Mouse (Mus musculus) limb, embryonic 11.5 days (tissue): ENCODE measurements at regions not wholly inside any gene's neighbourhood (a gene's known extent, or its start where the extent isn't known, plus 50 kb on each side); places are given as distances from the start of the nearest gene placed in this dataset.

Experiments used
- ATAC-seq: fragments of 200-750 bp; cut with Nextera tagmentation; 2 replicates; pipeline ENCODE4 v1.8.0; 2017; ENCODE audit warnings: low read depth; ENCODE audit not compliant: insufficient number of reproducible peaks, low FRiP score, low TSS enrichment
- DNase-seq: peaks from one replicate; pipeline ENCODE4 v3.0.0-alpha.2; 2015; ENCODE audit warnings: low spot score
- H3K27ac ChIP-seq: fragments of 300-500 bp; sonication (generic); replicated peaks from 2 replicates; pipeline ENCODE4 v1.5.1; 2014; ENCODE audit warnings: low read depth, mild to moderate bottlenecking, low read length
- H3K27me3 ChIP-seq: fragments of 300-500 bp; sonication (generic); 2 replicates; pipeline ENCODE4 v1.6.1; 2014; ENCODE audit warnings: mild to moderate bottlenecking, low read length, mixed read lengths; ENCODE audit not compliant: control insufficient read depth, insufficient read depth
- H3K36me3 ChIP-seq: fragments of 300-500 bp; sonication (generic); 2 replicates; pipeline ENCODE4 v1.6.1; 2014; ENCODE audit warnings: mild to moderate bottlenecking, low read length, moderate library complexity, mixed read lengths; ENCODE audit not compliant: control insufficient read depth, insufficient read depth
- H3K4me1 ChIP-seq: fragments of 300-500 bp; sonication (generic); 2 replicates; pipeline ENCODE4 v1.6.1; 2014; ENCODE audit warnings: low read length, mixed read lengths; ENCODE audit not compliant: control insufficient read depth, insufficient read depth
- H3K4me2 ChIP-seq: fragments of 300-500 bp; sonication (generic); 2 replicates; pipeline ENCODE4 v1.6.1; 2014; ENCODE audit warnings: low read depth, mild to moderate bottlenecking, moderate library complexity; ENCODE audit not compliant: severe bottlenecking
- H3K4me3 ChIP-seq: fragments of 300-500 bp; sonication (generic); 2 replicates; pipeline ENCODE4 v1.5.1; 2014; ENCODE audit warnings: low read depth, low read length
- H3K9ac ChIP-seq: fragments of 300-500 bp; sonication (generic); 2 replicates; pipeline ENCODE4 v1.6.1; 2014; ENCODE audit warnings: mild to moderate bottlenecking, low read length
- H3K9me3 ChIP-seq: fragments of 300-500 bp; sonication (generic); 2 replicates; pipeline ENCODE4 v1.6.1; 2016; ENCODE audit warnings: low read length; ENCODE audit not compliant: control insufficient read depth
- WGBS: fragments of 180-500 bp; shearing (Covaris S2); extraction: QIAGEN DNeasy Blood & Tissue Kit; methylation state at CpG from one replicate; pipeline ENCODE4 v1.1.7; 2014; 5-methylcytosine and 5-hydroxymethylcytosine counted together

DNA sequence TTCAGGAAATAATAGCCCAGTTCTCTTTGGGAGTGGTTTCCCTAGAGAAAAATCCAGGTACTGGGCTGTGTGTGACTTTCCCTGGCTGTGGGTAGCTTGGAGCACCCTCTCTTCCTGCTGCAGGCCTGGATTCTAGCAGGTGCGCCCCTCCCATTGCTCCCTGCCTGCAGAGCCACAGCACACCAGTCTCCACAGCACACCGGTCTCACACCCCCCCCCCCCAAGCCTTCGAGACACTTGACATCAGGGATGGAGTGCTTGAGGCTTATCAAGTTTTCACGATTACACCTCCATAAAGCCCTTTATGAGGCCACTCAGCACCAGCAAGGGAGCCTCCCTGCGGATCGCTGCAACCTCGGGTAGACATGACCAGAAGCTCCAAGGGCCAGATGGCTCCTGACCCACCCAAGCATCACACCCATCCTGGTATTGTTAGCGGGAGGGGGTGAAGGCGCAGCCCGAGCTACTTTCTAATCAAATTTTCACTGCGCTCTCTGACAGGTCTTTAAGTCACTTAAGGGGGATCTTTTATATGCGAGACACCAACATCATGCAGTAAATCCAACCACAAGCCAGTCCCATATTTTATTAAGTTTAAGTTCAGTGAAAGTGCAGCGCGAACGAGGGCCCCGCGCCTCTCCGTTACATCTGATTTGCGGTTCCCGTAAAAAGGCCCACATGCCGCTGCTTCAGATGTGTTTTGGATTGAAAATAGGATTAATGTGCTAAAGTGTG is 119.8 kb upstream of the Gsc start:
- Histone ChIP-seq H3K4me3 (no peak overlapping the region), H3K27ac (peak overlapping the region; percentile 73), H3K9ac (peak overlapping the region; percentile 37; the same call in 1 of the 2 replicates), H3K4me2 (peak overlapping the region; percentile 12; the same call in 1 of the 2 replicates), H3K4me1 (peaks cover 12% of the 10 kb centered on the region), H3K36me3 (no peaks in the 10 kb centered on the region), H3K9me3 (no peaks in the 10 kb centered on the region), H3K27me3 (no peaks in the 10 kb centered on the region)
- WGBS, result 19% methylated on average over 21 of the region's 21 CpGs
- DNase-seq (peak; percentile 68), ATAC-seq (peak; percentile 32; the same call in 1 of the 2 replicates)

DNA sequence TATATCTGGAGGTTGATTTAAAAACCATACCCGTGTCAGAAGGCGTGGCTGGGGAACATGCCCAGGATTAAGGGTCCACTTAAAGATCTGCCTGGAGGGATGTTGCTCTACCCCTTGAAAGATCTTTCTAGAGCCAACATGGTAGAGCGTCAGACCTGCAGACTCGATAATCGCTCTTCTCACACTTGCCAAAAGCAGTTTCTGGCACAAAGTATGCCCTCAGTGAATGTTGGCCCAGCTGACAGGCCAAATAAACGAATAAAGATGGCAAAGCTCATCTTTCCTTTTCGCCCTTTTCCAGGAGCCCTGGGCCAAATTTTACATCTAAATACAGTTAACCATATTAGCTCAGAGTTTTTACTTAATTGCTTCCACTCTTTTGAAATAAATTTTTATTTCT is 118.4 kb upstream of the Gsc start:
- Histone ChIP-seq H3K4me2 (no peak overlapping the region), H3K27ac (no peak overlapping the region), H3K27me3 (no peaks in the 10 kb centered on the region), H3K4me1 (peaks cover 12% of the 10 kb centered on the region), H3K4me3 (no peak overlapping the region), H3K9me3 (no peaks in the 10 kb centered on the region), H3K36me3 (no peaks in the 10 kb centered on the region), H3K9ac (no peak overlapping the region)
- ATAC-seq (no peak), DNase-seq (no peak)
- WGBS, result 85% methylated on average over 7 of the region's 7 CpGs

DNA sequence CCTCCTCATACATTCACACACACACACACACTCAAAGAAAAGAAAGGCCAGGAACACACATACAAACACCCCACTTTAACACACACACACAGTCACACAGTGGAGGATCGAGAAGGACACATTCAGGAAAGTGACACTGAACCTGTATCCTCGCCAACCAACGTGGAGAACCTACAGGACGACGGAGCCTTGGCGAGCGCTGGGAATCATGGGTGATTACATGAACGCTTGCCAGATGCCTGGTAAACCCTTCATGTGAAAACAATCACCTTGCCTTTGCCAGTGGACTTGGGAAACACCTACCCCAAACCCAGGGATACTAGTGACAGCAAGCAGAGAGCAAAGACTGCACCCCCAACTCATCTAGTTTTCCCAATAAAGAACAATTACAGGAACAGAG is 117.2 kb upstream of the Gsc start:
- 68% methylated on average over 8 of the region's 8 CpGs for WGBS
- DNase-seq (no peak), ATAC-seq (no peak)
- H3K4me1 ChIP-seq, result peaks cover 12% of the 10 kb centered on the region
- no peaks in the 10 kb centered on the region for H3K27me3 ChIP-seq
- no peak overlapping the region for H3K27ac ChIP-seq
- no peak overlapping the region for H3K4me3 ChIP-seq
- H3K9me3 ChIP-seq, result no peaks in the 10 kb centered on the region
- no peaks in the 10 kb centered on the region for H3K36me3 ChIP-seq
- H3K9ac ChIP-seq, result no peak overlapping the region
- no peak overlapping the region for H3K4me2 ChIP-seq

DNA sequence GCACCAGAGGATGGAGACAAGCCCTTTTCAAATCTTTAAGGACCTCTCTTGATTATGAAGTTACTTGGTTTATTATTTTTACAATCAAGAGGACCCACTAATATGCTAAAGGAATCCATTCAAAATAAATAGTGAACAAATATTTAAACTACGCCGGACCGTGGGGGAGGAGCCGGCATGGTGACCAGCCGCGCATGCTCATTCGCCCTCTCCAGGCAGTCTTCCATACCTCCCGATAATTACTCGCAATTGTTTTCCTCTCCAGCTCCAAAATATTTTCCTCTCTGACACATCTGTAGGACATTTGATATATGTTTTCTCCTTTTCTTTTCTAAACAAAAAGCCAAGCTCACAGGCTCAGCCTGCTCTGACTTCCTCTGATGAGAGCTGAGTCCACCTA is 111.3 kb upstream of the Gsc start:
- Histone ChIP-seq H3K9ac (no peak overlapping the region), H3K36me3 (no peaks in the 10 kb centered on the region), H3K4me3 (no peak overlapping the region), H3K27me3 (no peaks in the 10 kb centered on the region), H3K4me2 (no peak overlapping the region), H3K9me3 (no peaks in the 10 kb centered on the region), H3K4me1 (peaks cover 7% of the 10 kb centered on the region), H3K27ac (no peak overlapping the region)
- DNase-seq (no peak), ATAC-seq (no peak)
- 73% methylated on average over 9 of the region's 9 CpGs for WGBS

DNA sequence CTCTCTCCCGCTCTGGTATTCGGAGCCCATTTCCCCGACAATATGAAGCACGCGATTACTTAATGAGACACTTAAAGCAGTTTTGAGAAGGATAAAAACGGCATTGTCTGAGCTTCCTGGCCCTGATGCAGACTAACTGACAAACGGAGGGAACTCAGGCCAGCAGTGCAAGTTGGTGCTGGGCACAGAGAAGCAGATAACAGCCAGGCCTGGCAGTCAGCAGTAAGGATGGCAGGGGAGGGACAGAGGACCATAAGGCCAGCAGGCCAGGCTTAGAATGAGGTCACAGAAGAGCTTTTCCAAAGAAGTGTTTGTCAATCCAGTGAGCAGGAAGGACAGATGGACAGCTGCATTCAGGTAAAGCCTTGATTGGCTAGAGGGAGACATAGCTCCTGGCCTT is 107.7 kb upstream of the Gsc start:
- Histone ChIP-seq H3K4me2 (no peak overlapping the region), H3K4me1 (peaks cover 7% of the 10 kb centered on the region), H3K4me3 (no peak overlapping the region), H3K36me3 (no peaks in the 10 kb centered on the region), H3K27me3 (no peaks in the 10 kb centered on the region), H3K27ac (no peak overlapping the region), H3K9ac (no peak overlapping the region), H3K9me3 (no peaks in the 10 kb centered on the region)
- DNase-seq (no peak), ATAC-seq (no peak)
- WGBS, result 76% methylated on average over 7 of the region's 7 CpGs

DNA sequence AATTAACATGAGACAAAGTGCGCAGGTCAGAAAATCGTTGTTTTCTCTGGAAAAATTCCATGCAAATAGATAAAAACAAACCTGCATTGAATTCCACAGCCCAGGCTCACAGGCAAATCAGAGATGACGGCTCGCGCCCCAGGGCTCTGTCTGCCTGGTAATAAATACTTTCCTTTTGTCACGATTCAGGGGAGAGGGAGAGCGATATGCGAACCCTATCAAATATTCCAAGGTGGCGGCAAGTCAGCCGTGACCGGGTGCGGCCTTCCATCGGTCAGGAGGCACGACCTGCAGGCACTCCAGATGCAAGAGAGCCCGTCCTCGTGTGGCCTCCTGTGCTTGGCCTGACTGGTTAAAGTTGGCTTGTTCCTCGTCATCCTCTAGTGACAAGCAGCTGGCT is 94.5 kb upstream of the Gsc start:
- Histone ChIP-seq H3K4me2 (no peak overlapping the region), H3K27me3 (no peaks in the 10 kb centered on the region), H3K9ac (no peak overlapping the region), H3K27ac (no peak overlapping the region), H3K4me1 (no peaks in the 10 kb centered on the region), H3K4me3 (no peak overlapping the region), H3K9me3 (no peaks in the 10 kb centered on the region), H3K36me3 (no peaks in the 10 kb centered on the region)
- 81% methylated on average over 17 of the region's 17 CpGs for WGBS
- ATAC-seq (no peak), DNase-seq (no peak)

DNA sequence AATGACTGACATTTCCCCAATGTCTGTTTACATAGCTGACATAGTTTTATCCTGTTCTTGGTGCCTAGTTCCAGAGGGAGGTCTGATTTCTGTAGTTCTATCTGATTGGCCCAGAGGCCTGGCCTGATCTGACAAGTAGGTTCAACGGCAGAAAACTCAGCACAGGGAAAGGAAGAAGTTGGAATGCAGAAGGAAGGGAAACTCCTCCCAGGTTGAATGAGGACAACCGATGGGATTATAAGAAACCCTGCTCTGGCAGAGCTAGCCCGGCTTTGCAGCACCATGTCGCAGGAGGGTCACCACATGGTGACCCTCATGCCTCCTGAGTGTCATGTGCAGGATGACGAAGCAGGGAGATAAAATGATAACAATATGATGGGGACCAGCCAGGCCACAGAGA is 89.8 kb upstream of the Gsc start:
- H3K9ac ChIP-seq, result no peak overlapping the region
- no peaks in the 10 kb centered on the region for H3K9me3 ChIP-seq
- no peaks in the 10 kb centered on the region for H3K4me1 ChIP-seq
- no peak overlapping the region for H3K4me3 ChIP-seq
- no peaks in the 10 kb centered on the region for H3K36me3 ChIP-seq
- no peaks in the 10 kb centered on the region for H3K27me3 ChIP-seq
- WGBS, result 54% methylated on average over 5 of the region's 5 CpGs
- no peak overlapping the region for H3K27ac ChIP-seq
- ATAC-seq, result no peak
- H3K4me2 ChIP-seq, result no peak overlapping the region
- DNase-seq, result no peak

DNA sequence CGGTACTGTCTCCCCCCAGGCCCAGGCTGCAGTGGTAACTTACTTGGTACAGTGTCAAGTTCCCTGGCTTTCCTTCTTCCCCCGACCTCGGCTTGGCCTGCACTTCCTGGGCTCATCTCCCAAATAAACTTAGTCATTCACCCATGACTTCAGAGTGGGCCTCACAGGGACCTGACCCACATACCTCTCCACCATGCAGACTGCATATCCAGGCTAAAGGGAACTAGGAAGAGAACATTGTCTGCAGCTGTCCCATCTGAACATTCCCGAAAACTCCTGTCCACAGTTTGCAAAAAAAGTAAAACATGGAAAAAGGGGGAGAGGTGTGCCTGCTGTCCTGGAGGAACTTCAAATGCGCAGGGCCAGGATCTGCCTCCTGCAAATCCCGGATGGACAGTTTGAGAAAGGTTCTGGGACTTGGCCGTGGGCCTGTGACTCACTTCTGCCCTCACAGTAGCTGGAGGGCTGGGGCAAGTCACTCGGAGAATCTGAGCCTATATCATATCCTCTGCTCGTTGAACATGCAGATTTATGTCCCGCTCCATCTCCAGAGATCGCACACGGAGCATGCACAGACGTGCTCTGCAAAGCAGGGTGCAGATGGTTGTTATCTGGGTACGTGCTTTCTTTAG is 87.9 kb upstream of the Gsc start:
- Histone ChIP-seq H3K9me3 (no peaks in the 10 kb centered on the region), H3K27ac (no peak overlapping the region), H3K9ac (no peak overlapping the region), H3K36me3 (no peaks in the 10 kb centered on the region), H3K4me1 (no peaks in the 10 kb centered on the region), H3K4me2 (no peak overlapping the region), H3K27me3 (no peaks in the 10 kb centered on the region), H3K4me3 (no peak overlapping the region)
- no peak for DNase-seq
- no peak for ATAC-seq
- 71% methylated on average over 14 of the region's 14 CpGs for WGBS
